Mouse (Mus musculus) hindbrain, embryonic 10.5 days (tissue): ENCODE measurements at regions not wholly inside any gene's neighbourhood (a gene's known extent, or its start where the extent isn't known, plus 50 kb on each side); places are given as distances from the start of the nearest gene placed in this dataset.

Experiments used
- DNase-seq: peaks from one replicate; pipeline ENCODE4 v3.0.0-alpha.2; 2017; ENCODE audit warnings: low spot score
- H3K27ac ChIP-seq: fragments of 300-500 bp; sonication (generic); 2 replicates; pipeline ENCODE4 v1.5.1; 2016; ENCODE audit warnings: mild to moderate bottlenecking, moderate library complexity
- H3K27me3 ChIP-seq: fragments of 300-500 bp; sonication (generic); 2 replicates; pipeline ENCODE4 v1.6.1; 2016; ENCODE audit warnings: mild to moderate bottlenecking; ENCODE audit not compliant: poor library complexity, insufficient read depth, severe bottlenecking
- H3K36me3 ChIP-seq: fragments of 300-500 bp; sonication (generic); 2 replicates; pipeline ENCODE4 v1.6.1; 2016; ENCODE audit warnings: mild to moderate bottlenecking, moderate library complexity
- H3K4me1 ChIP-seq: fragments of 300-500 bp; sonication (generic); replicated peaks from 2 replicates; pipeline ENCODE4 v1.6.1; 2016; ENCODE audit warnings: mild to moderate bottlenecking
- H3K4me3 ChIP-seq: fragments of 300-500 bp; sonication (generic); 2 replicates; pipeline ENCODE4 v1.5.1; 2016; ENCODE audit warnings: mild to moderate bottlenecking, moderate library complexity
- H3K9me3 ChIP-seq: fragments of 300-500 bp; sonication (generic); 2 replicates; pipeline ENCODE4 v1.6.1; 2016; ENCODE audit warnings: mild to moderate bottlenecking, moderate library complexity
- WGBS: fragments of 180-500 bp; shearing (Covaris S2); methylation state at CpG from one replicate; pipeline ENCODE4 v1.1.7; 2016; 5-methylcytosine and 5-hydroxymethylcytosine counted together

DNA sequence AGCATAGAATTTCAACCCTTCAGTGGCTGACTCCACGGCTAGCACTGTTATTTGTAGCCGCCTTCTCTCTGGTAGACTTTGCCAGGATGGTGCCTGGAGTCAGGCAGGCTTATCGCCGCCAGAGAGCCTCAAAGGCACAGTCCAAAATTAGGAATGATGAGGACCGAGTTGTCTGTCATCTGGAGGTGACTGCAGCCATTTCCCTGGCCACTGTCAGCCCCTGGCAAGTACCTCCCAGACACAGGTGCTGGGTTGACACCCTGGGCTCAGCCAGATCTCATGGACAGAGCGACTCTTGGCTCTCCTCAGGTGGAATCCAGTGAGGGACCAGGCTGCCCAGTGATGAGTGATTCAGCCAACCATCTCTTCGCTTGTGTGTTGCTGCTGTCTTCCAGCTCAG is 98.1 kb upstream of the Pgrmc2 start:
- H3K36me3 ChIP-seq = no peaks in the 10 kb centered on the region

DNA sequence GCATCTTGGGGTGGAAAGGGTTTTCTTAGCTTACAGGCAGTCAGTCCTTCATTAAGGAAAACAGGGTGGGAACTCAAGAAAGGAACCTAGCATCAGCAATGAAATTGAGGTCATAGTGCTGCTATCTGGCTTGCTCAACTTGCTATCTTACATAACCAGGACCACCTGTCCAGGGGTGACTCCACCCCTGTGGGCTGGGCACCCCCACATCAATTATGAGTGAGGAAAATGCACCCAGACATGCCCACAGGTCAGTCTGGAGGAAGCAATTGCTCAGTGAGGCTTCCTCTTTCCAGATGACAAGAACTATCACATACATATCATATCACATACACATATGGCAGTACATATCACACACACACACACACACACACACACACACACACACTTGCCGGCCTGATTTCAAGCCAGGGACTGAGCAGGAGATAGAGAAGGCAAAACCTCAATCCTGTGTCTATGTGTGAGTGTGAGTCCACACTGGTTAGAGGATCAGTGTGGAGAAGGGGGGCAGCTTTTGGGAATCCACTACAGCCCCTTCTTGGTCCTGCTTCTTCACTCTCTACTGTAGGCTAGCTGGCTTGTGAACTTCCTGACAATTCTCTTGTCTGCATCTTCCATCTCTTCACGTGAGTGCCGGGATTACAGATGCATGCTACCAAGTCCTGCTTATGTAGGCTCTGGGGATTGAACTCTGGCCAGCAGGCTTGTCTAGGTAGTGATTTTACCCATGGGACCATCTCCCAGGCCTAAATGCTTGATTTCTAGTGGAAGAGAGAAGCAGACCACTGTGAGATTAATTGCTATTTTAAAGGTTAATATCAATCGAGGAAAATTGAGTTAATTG is 96.4 kb upstream of the Pgrmc2 start:
- no peak for DNase-seq
- H3K9me3 ChIP-seq = no peaks in the 10 kb centered on the region
- no peaks in the 10 kb centered on the region for H3K36me3 ChIP-seq
- H3K4me1 ChIP-seq = peaks cover 8% of the 10 kb centered on the region
- no peak overlapping the region for H3K27ac ChIP-seq
- H3K4me3 ChIP-seq = no peak overlapping the region
- 83% methylated on average over 4 of the region's 4 CpGs for WGBS
- H3K27me3 ChIP-seq = no peaks in the 10 kb centered on the region

More for the DNA sequence above, 98.1 kb upstream of the Pgrmc2 start:
- no peaks in the 10 kb centered on the region for H3K9me3 ChIP-seq
- no peaks in the 10 kb centered on the region for H3K27me3 ChIP-seq
- WGBS = 83% methylated on average over 7 of the region's 7 CpGs
- no peak overlapping the region; the same call in 1 of the 2 replicates for H3K27ac ChIP-seq
- no peak for DNase-seq
- H3K4me1 ChIP-seq = peaks cover 8% of the 10 kb centered on the region
- H3K4me3 ChIP-seq = no peak overlapping the region

DNA sequence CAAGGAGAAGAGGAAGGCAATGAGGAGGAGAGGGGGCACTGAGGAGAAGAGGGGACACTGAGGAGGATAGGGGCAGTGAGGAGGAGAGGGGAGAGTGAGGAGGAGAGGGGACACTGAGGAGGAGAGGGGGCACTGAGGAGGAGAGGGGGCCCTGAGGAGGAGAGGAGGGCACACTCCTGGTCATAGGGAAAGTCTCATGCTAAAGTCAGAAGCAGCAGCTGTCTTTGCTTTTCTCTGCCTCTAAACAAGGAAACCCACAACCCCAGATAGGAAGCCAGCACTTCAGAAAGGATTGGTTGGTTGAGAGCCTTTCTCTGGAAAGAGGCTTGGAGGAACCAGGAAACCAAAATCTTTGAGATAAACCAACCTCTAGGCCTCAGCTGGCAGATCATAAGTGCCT is 94.3 kb upstream of the Pgrmc2 start:
- no peaks in the 10 kb centered on the region for H3K36me3 ChIP-seq
- no peaks in the 10 kb centered on the region for H3K27me3 ChIP-seq
- no peaks in the 10 kb centered on the region for H3K9me3 ChIP-seq
- no peak overlapping the region for H3K4me3 ChIP-seq
- 0 out of 2 replicates have a peak, but pooled peaks cover 6% of the 10 kb centered on the region for H3K4me1 ChIP-seq
- H3K27ac ChIP-seq = no peak overlapping the region
- no peak for DNase-seq

DNA sequence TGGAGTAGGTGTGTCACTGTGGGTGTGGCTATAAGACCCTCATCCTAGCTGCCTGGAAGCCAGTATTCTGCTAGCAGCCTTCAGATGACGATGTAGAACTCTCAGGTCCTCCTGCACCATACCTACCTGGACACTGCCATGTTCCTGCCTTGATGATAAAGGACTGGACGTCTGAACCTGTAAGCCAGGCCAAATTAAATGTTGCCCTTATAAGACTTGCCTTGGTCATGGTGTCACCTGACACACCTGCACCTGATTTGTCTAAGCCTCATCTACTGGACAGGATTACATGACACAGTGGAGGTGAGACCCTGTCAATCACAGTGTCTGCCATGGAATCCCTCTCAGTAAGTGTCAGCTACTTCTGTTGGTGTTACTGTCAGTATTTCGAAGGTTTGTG is 92.5 kb upstream of the Pgrmc2 start:
- H3K4me3 ChIP-seq = no peak overlapping the region
- H3K4me1 ChIP-seq = 0 out of 2 replicates have a peak, but pooled peaks cover 6% of the 10 kb centered on the region
- no peaks in the 10 kb centered on the region for H3K27me3 ChIP-seq
- WGBS = 89% methylated on average over 3 of the region's 3 CpGs
- H3K27ac ChIP-seq = no peak overlapping the region
- no peaks in the 10 kb centered on the region for H3K9me3 ChIP-seq
- DNase-seq = no peak
- no peaks in the 10 kb centered on the region for H3K36me3 ChIP-seq

DNA sequence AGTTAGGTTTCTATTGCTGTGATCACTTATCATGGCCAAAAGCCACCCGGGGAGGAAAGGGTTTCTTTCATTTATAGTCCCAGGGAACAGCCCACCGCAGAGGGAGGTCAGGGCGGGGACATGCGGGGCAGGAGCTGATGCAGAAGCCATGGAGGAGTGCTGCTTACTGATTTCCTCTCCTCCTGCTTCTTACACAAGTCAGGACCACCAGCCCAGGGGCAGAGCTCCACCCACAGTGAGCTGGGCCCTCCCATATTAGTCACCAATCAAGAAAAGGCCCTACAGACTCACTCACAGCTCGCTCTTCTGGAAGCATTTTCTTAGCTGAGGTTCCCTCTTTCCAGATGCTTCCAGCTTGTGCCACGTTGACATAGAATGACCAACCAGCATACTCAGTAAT is 90.7 kb upstream of the Pgrmc2 start:
- Histone ChIP-seq H3K9me3 (no peaks in the 10 kb centered on the region), H3K36me3 (no peaks in the 10 kb centered on the region), H3K4me1 (0 out of 2 replicates have a peak, but pooled peaks cover 6% of the 10 kb centered on the region), H3K27ac (no peak overlapping the region), H3K27me3 (no peaks in the 10 kb centered on the region), H3K4me3 (no peak overlapping the region)
- DNase-seq = no peak
- WGBS = 57% methylated on average over 6 of the region's 6 CpGs

DNA sequence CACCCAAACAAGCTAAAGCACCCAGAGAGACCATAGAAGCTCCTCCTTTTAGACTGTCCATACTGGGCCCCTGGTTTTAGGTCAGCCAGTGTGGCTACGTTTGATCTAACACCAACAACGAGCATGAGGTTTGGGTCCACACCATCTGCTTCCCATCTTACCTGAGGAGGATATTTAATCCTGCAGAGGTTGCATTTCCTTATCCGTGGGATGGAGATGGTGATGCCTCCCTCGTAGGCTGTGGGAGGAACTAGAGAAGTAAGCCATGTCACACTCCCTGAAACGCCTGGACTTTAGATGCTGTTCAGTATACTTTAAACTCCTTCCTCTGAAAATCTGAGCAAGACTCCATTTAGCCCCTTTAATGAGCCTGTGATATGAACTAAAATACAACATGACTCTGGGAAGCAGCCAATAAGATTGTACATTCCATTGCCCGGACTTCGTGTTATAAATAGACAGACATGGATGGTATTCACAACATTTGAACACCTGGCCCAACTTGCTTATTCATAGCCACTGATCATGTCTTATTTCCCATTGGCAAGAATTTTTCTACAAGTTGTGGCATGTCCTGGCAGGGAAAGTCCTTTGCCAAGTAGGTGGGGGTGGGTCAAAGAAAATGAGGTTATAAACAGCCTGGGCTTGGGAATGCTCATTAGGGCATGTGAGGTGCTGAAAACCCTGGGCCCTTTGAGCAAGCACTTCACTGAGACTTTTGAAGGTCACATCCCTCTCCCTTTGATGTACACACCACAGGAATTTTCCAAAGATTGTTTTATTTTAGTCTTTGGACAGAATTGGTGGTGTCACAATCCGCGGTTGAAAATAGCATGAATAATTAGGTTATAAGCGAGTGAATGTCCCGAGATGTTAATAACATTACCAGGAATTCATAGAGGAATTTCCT is 89.7 kb upstream of the Pgrmc2 start:
- Histone ChIP-seq H3K27ac (no peak overlapping the region), H3K36me3 (no peaks in the 10 kb centered on the region), H3K9me3 (peaks cover 4% of the 10 kb centered on the region; the same call in 1 of the 2 replicates), H3K4me3 (no peak overlapping the region), H3K27me3 (no peaks in the 10 kb centered on the region), H3K4me1 (0 out of 2 replicates have a peak, but pooled peaks cover 6% of the 10 kb centered on the region)
- 88% methylated on average over 11 of the region's 11 CpGs for WGBS
- DNase-seq = no peak

DNA sequence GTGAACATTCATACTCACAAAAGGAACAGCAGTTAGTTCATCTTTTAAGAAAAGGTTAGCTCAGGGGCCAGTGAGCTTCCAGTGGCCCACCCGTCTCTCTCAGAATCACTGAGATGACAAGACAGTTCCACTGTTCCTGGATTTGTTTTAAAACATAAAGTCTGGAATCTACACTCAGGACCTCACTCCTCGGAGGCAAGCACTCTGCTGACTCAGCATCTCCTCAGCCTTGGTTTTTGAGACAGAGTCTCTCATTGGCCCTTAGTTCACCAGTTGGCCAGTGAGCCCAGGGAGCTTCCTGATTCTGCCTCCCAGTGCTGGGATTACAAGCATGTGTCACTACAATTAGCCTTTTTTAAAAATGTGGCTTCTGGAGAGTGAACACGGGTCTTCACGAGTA is 88.9 kb upstream of the Pgrmc2 start:
- Histone ChIP-seq H3K36me3 (no peaks in the 10 kb centered on the region), H3K9me3 (peaks cover 4% of the 10 kb centered on the region; the same call in 1 of the 2 replicates)
- WGBS = 94% methylated on average over 4 of the region's 4 CpGs

DNA sequence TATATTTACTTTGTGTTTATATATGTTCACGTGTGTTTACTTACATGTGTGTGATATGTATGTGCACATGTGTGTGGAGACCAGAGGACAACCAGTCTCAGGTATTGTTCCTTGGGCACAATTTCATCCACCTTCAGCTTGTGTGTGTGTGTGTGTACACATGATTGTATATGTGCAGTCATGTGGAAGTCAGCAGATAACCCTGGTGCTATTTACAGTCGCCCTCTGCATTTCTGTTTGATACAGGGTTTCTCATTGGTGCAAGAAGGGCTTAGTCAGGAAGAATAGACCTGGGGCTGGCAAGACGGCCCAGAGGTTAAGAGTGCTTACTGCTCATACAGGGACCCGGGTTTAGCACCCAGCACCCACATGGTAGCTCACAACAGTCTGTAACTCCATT is 88.5 kb upstream of the Pgrmc2 start:
- no peak overlapping the region for H3K27ac ChIP-seq
- no peak overlapping the region for H3K4me3 ChIP-seq
- H3K27me3 ChIP-seq = no peaks in the 10 kb centered on the region
- peaks cover 4% of the 10 kb centered on the region; the same call in 1 of the 2 replicates for H3K9me3 ChIP-seq
- DNase-seq = no peak
- 0 out of 2 replicates have a peak, but pooled peaks cover 6% of the 10 kb centered on the region for H3K4me1 ChIP-seq
- H3K36me3 ChIP-seq = no peaks in the 10 kb centered on the region
- 88% methylated on average over 4 of the region's 4 CpGs for WGBS

More for the DNA sequence above, 88.9 kb upstream of the Pgrmc2 start:
- H3K27ac ChIP-seq = no peak overlapping the region
- DNase-seq = no peak
- H3K27me3 ChIP-seq = no peaks in the 10 kb centered on the region
- H3K4me1 ChIP-seq = 0 out of 2 replicates have a peak, but pooled peaks cover 6% of the 10 kb centered on the region
- no peak overlapping the region for H3K4me3 ChIP-seq

DNA sequence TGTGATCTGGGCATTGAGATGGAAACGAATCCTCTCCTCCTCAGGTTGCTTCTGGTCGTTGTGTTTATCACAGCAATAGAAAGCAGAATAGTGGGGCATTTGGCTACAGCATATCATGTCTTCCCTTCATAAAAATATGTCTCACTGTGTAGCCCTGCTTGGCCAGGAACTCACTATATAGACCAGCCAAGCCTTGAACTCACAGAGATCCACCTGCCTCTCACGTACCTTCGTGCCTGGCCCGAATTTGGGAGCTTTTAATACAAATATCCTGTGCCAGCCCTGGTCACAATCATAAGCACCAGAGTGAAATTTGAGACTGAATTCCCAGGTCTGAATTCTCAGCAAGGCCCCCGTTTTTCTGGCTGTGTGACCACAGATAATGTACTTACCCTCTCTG is 87.7 kb upstream of the Pgrmc2 start:
- no peak for DNase-seq
- 73% methylated on average over 6 of the region's 6 CpGs for WGBS
- H3K4me3 ChIP-seq = no peak overlapping the region
- no peaks in the 10 kb centered on the region for H3K36me3 ChIP-seq
- H3K4me1 ChIP-seq = 0 out of 2 replicates have a peak, but pooled peaks cover 6% of the 10 kb centered on the region
- no peak overlapping the region for H3K27ac ChIP-seq
- no peaks in the 10 kb centered on the region for H3K27me3 ChIP-seq
- peaks cover 4% of the 10 kb centered on the region; the same call in 1 of the 2 replicates for H3K9me3 ChIP-seq

DNA sequence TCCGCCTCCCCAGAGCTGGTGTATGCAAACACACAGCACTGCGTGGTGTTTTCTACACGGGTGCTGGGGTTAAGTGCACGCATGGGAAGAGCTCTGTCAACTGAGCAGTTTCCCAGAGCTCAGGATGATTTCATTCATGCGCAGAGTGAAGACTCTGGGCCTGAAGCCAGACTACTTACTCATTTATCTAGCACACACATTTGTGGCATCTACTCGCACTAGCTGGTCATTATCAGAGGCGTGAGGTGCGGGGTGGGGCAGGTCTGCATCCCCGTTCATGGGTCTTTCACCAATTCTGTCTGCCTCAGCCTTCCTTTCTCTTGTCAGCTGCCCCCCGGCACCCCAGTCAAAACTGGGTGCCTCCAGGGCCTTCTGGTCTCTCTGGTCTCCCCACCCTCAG is 86.6 kb upstream of the Pgrmc2 start:
- no peak overlapping the region for H3K27ac ChIP-seq
- no peak for DNase-seq
- H3K4me3 ChIP-seq = no peak overlapping the region
- H3K27me3 ChIP-seq = no peaks in the 10 kb centered on the region
- 0 out of 2 replicates have a peak, but pooled peaks cover 6% of the 10 kb centered on the region for H3K4me1 ChIP-seq
- 94% methylated on average over 10 of the region's 10 CpGs for WGBS
- H3K36me3 ChIP-seq = no peaks in the 10 kb centered on the region
- peaks cover 4% of the 10 kb centered on the region; the same call in 1 of the 2 replicates for H3K9me3 ChIP-seq

DNA sequence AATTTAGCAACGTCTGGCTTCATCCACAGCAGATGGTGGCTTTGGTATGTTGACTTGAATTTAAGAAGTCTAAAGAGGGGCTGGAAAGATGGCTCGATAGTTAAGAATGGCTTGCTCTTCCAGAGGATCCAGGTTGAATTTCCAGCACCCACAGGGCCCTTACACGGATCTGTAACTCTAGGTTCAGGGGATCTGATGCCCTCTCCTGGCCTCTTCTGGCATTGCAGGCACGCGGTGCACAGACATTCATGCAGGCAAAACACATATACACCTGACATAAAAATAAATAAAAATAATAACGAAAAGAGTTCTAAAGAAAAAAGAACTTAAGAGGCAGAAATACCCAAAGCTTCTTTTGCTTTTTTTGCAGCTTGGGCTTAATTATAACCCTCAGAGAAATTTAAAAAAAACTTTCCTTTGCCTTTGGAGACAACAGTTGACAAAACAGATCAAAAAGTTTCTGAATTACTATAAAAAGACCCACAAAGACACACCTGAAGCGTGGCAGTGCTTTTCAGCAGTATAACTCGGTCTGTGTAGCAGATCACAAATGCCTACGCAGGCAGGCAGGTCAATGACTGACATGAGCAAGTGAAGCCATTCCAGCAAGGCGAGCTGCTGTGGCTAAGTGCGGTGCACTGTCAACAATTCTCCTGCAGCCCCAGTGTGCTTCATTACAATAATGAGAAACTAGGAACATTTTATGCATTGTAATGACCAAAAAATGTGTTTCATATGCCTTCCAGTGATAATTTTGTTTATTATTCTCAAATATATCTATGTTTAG is 85.5 kb upstream of the Pgrmc2 start:
- Histone ChIP-seq H3K4me1 (0 out of 2 replicates have a peak, but pooled peaks cover 3% of the 10 kb centered on the region), H3K27ac (no peak overlapping the region), H3K27me3 (no peaks in the 10 kb centered on the region), H3K4me3 (no peak overlapping the region), H3K36me3 (no peaks in the 10 kb centered on the region), H3K9me3 (peaks cover 4% of the 10 kb centered on the region; the same call in 1 of the 2 replicates)
- 83% methylated on average over 11 of the region's 11 CpGs for WGBS
- DNase-seq = no peak

DNA sequence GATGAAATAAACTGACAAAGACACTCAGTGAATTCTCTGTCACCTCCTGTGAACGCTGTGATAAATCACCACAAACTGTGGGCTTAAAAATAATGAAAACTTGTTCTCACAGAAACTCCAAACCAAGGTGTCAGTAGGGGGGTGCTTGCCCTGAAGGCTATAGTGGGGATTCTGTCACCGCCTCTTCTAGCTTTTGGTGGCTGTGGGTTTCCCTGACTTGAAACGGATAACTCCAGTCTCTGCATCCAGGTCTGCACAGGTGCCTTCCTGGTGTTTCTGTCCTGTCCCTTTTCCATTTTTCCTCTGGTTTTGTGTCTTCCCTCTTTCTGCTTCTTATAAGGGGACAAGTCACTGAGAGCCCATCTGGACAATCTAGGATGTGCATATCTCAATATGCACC is 84.6 kb upstream of the Pgrmc2 start:
- Histone ChIP-seq H3K36me3 (no peaks in the 10 kb centered on the region), H3K4me3 (no peak overlapping the region), H3K9me3 (peaks cover 4% of the 10 kb centered on the region; the same call in 1 of the 2 replicates), H3K27ac (no peak overlapping the region), H3K4me1 (no peaks in the 10 kb centered on the region), H3K27me3 (no peaks in the 10 kb centered on the region)
- no peak for DNase-seq
- 91% methylated on average over 3 of the region's 3 CpGs for WGBS
